Mouse (Mus musculus): Measurements from ENCODE around the gene Abtb2. TPM values are rescaled to one million over a fixed set of nuclear protein-coding genes. Genes with fewer than 3 reads are reported as not detected.

Gene Abtb2
- total and polyA plus RNA-seq, 2 experiments = 6.5 to 15.1 TPM

DNA sequence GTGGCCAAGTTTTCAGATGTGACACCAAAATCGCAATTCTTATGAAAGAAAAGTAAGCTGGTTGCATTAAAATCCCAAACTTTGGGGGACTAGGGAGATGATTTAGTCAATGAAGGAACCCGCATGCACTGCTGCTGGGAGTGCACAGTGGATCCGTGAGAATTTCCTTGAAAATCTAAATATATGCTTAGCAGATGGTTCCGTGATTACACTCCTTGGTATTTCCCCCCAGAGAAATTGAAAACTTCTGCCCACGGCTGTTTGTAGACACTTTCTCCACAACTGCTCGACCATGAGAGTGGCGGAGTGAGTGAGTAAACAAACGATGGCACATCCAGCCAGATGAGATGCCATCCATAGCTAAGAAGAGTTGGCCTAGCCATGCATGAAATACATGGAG is 102.8 kb downstream of the Abtb2 start:
- 80% methylated on average over 8 of the region's 8 CpGs for WGBS
- H3K27me3 ChIP-seq (ENCODE audit: control insufficient read depth, insufficient read depth, low read length) = no peaks in the 10 kb centered on the region
- no peak overlapping the region for H3K27ac ChIP-seq (replicated peaks; ENCODE audit: insufficient read depth, low read depth, low read length)
- TF ChIP-seq CTCF (IDR thresholded peaks at IDR 0.05; ENCODE audit: low read depth, low read length) (no peak), POLR2A (IDR thresholded peaks at IDR 0.05; ENCODE audit: extremely low read depth, insufficient read depth, low read length) (no peak)
- no peak for DNase-seq (ENCODE audit: extremely low read depth, low read depth, low spot score)
- peaks cover 5% of the 10 kb centered on the region for H3K4me1 ChIP-seq (ENCODE audit: control insufficient read depth, insufficient read depth, low read length)
- peaks cover 18% of the 10 kb centered on the region; the same call in 1 of the 2 replicates for H3K79me2 ChIP-seq (ENCODE audit: control insufficient read depth, insufficient read depth, low read length)
- no peaks in the 10 kb centered on the region for H3K36me3 ChIP-seq (ENCODE audit: control insufficient read depth, insufficient read depth, low read length)
- no peak overlapping the region for H3K4me3 ChIP-seq (ENCODE audit: insufficient read depth, low read depth, low read length)
- no peak overlapping the region for H3K9ac ChIP-seq (ENCODE audit: low read depth, low read length)

DNA sequence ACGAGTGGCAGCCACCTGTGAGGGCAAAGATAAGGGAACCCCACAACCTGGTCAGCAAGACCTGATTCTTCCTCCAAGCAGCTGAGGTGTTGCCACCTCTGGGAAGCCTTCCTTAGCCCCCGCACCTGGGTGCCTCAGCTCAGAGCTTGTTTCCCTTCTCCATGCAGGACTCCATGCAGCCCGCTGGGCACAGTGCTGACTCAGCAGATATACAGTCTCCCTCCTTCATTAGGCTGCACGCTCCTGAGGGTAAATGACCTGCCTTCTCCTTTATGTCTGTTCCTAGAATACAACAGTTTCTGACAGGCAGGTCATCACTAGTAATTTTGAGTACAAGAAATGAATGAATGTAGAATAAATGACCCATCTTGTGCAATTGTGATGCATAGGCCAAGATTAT is 103.5 kb downstream of the Abtb2 start:
- TF ChIP-seq POLR2A (IDR thresholded peaks at IDR 0.05; ENCODE audit: extremely low read depth, insufficient read depth, low read length) = no peak
- TF ChIP-seq CTCF (IDR thresholded peaks at IDR 0.05; ENCODE audit: low read depth, low read length) = no peak
- Histone ChIP-seq H3K4me3 (ENCODE audit: insufficient read depth, low read depth, low read length) (no peak overlapping the region), H3K9ac (ENCODE audit: low read depth, low read length) (no peak overlapping the region), H3K27ac (replicated peaks; ENCODE audit: insufficient read depth, low read depth, low read length) (no peak overlapping the region), H3K36me3 (ENCODE audit: control insufficient read depth, insufficient read depth, low read length) (no peaks in the 10 kb centered on the region), H3K79me2 (ENCODE audit: control insufficient read depth, insufficient read depth, low read length) (peaks cover 18% of the 10 kb centered on the region; the same call in 1 of the 2 replicates), H3K4me1 (ENCODE audit: control insufficient read depth, insufficient read depth, low read length) (peaks cover 5% of the 10 kb centered on the region), H3K27me3 (ENCODE audit: control insufficient read depth, insufficient read depth, low read length) (no peaks in the 10 kb centered on the region)
- DNase-seq (ENCODE audit: extremely low read depth, low read depth, low spot score) = no peak
- 90% methylated on average over 4 of the region's 4 CpGs for WGBS

DNA sequence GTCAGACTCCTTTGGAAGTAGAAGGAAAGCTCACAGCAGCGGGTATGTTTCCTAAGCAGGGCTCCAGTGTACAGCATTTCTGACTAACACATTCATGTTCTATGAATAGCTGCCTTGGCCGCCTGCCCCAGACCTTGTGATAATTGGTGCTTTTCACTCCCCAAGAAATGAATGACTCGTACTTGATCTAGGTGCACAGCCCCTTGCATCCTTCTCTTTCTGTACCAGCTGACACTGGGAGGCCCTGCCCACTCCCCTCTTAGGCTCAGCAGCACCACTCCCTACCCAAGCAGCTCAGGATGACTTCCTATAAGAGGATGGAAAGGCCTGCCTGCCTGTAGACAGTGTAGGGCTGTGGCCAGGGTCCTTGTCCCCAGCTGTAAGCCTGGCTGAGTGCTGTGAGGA is 104.2 kb downstream of the Abtb2 start:
- TF ChIP-seq POLR2A (IDR thresholded peaks at IDR 0.05; ENCODE audit: extremely low read depth, insufficient read depth, low read length) = no peak
- TF ChIP-seq CTCF (IDR thresholded peaks at IDR 0.05; ENCODE audit: low read depth, low read length) = no peak
- peaks cover 5% of the 10 kb centered on the region for H3K4me1 ChIP-seq (ENCODE audit: control insufficient read depth, insufficient read depth, low read length)
- no peak for DNase-seq (ENCODE audit: extremely low read depth, low read depth, low spot score)
- no peak overlapping the region for H3K9ac ChIP-seq (ENCODE audit: low read depth, low read length)
- WGBS = 88% methylated on average over 3 of the region's 3 CpGs
- no peak overlapping the region for H3K4me3 ChIP-seq (ENCODE audit: insufficient read depth, low read depth, low read length)
- H3K36me3 ChIP-seq (ENCODE audit: control insufficient read depth, insufficient read depth, low read length) = no peaks in the 10 kb centered on the region
- H3K27ac ChIP-seq (replicated peaks; ENCODE audit: insufficient read depth, low read depth, low read length) = no peak overlapping the region
- H3K79me2 ChIP-seq (ENCODE audit: control insufficient read depth, insufficient read depth, low read length) = peaks cover 18% of the 10 kb centered on the region; the same call in 1 of the 2 replicates
- H3K27me3 ChIP-seq (ENCODE audit: control insufficient read depth, insufficient read depth, low read length) = no peaks in the 10 kb centered on the region

DNA sequence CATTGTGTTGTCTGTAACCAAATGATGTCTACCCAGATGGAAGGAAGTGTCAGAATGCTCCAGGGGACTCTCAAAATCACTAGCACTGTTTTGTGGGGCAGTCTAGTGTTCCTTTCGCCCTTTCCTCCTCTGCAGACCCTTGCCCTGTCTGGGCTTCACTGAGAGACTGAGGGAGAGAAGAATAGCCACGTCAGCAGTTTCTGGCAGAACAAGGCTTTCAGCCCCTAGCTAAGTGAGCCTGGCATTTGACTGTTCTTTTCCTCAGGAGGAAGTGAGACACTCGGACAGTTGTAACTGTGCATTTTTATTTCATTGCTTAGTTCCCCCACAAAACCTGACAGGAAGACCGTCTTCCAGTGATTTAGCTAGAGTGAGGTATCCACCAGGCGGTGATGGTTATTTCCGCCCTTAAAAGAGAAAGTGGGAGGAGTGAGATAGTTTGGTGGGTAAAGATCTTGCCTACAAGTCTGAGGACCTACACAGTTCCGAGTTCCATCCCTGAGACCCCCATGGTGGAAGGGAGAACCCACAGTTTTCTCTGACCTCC is 106.5 kb downstream of the Abtb2 start:
- no peak for DNase-seq (ENCODE audit: extremely low read depth, low read depth, low spot score)
- TF ChIP-seq POLR2A (IDR thresholded peaks at IDR 0.05; ENCODE audit: extremely low read depth, insufficient read depth, low read length) (no peak), CTCF (IDR thresholded peaks at IDR 0.05; ENCODE audit: low read depth, low read length) (no peak)
- Histone ChIP-seq H3K9ac (ENCODE audit: low read depth, low read length) (no peak overlapping the region), H3K4me1 (ENCODE audit: control insufficient read depth, insufficient read depth, low read length) (peaks cover 5% of the 10 kb centered on the region), H3K27ac (replicated peaks; ENCODE audit: insufficient read depth, low read depth, low read length) (no peak overlapping the region), H3K36me3 (ENCODE audit: control insufficient read depth, insufficient read depth, low read length) (no peaks in the 10 kb centered on the region), H3K4me3 (ENCODE audit: insufficient read depth, low read depth, low read length) (no peak overlapping the region), H3K79me2 (ENCODE audit: control insufficient read depth, insufficient read depth, low read length) (peaks cover 18% of the 10 kb centered on the region; the same call in 1 of the 2 replicates), H3K27me3 (ENCODE audit: control insufficient read depth, insufficient read depth, low read length) (no peaks in the 10 kb centered on the region)
- WGBS = 84% methylated on average over 7 of the region's 7 CpGs

DNA sequence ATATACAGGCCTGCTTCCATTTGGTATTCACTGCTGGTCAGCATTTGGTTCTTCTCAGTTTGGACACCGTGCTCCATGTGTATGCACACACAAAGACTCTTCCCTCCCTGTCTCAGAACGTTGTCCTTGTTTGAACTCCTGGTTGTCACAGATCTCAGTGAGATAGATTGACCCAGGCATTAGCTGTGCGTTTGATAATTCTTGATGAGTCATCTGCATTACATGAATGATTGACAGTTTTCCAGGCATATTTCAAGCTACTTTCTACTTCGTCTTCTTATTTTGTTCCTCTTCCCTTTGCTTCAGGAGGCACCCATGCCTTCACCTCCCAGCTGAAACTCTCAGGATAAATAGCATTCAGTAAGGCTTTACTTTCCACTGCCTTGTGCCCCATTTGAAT is 107.5 kb downstream of the Abtb2 start:
- Histone ChIP-seq H3K27ac (replicated peaks; ENCODE audit: insufficient read depth, low read depth, low read length) (no peak overlapping the region), H3K36me3 (ENCODE audit: control insufficient read depth, insufficient read depth, low read length) (no peaks in the 10 kb centered on the region), H3K4me1 (ENCODE audit: control insufficient read depth, insufficient read depth, low read length) (peaks cover 5% of the 10 kb centered on the region), H3K4me3 (ENCODE audit: insufficient read depth, low read depth, low read length) (no peak overlapping the region), H3K9ac (ENCODE audit: low read depth, low read length) (no peak overlapping the region), H3K79me2 (ENCODE audit: control insufficient read depth, insufficient read depth, low read length) (peaks cover 8% of the 10 kb centered on the region; the same call in 1 of the 2 replicates), H3K27me3 (ENCODE audit: control insufficient read depth, insufficient read depth, low read length) (no peaks in the 10 kb centered on the region)
- WGBS = 21% methylated on average over 4 of the region's 4 CpGs
- TF ChIP-seq CTCF (IDR thresholded peaks at IDR 0.05; ENCODE audit: low read depth, low read length) (no peak), POLR2A (IDR thresholded peaks at IDR 0.05; ENCODE audit: extremely low read depth, insufficient read depth, low read length) (no peak)
- DNase-seq (ENCODE audit: extremely low read depth, low read depth, low spot score) = no peak

DNA sequence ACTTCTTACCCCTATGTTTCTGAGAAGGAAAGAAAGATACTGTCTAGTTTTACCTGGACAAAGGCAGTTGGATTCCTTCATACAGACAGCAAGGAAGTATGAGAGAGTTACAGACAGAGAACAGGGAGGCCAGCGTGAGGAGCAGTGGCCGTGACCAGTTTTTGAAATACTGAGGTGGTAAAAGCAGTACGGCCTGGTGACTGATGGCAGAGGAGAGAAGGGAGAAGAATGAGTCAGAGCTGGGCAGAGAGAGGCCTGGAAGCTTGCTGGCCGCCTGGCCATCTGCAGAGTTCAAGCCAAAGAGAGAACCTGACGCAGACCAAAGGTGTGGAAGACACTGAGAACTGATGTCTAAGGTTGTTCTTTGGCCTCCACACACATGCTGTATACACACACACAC is 109.3 kb downstream of the Abtb2 start:
- H3K27me3 ChIP-seq (ENCODE audit: control insufficient read depth, insufficient read depth, low read length) = no peaks in the 10 kb centered on the region
- H3K4me3 ChIP-seq (ENCODE audit: insufficient read depth, low read depth, low read length) = no peak overlapping the region
- peaks cover 2% of the 10 kb centered on the region; the same call in 1 of the 2 replicates for H3K36me3 ChIP-seq (ENCODE audit: control insufficient read depth, insufficient read depth, low read length)
- no peak overlapping the region for H3K27ac ChIP-seq (replicated peaks; ENCODE audit: insufficient read depth, low read depth, low read length)
- no peak overlapping the region for H3K9ac ChIP-seq (ENCODE audit: low read depth, low read length)
- TF ChIP-seq CTCF (IDR thresholded peaks at IDR 0.05; ENCODE audit: low read depth, low read length) = no peak
- peaks cover 5% of the 10 kb centered on the region for H3K4me1 ChIP-seq (ENCODE audit: control insufficient read depth, insufficient read depth, low read length)
- no peak for DNase-seq (ENCODE audit: extremely low read depth, low read depth, low spot score)
- peaks cover 3% of the 10 kb centered on the region; the same call in 1 of the 2 replicates for H3K79me2 ChIP-seq (ENCODE audit: control insufficient read depth, insufficient read depth, low read length)
- 90% methylated on average over 5 of the region's 5 CpGs for WGBS

Measured in liver, adult 2 months (tissue).